Mouse (Mus musculus): ENCODE data around the gene Nmur2. TPM values are rescaled to one million over a fixed set of nuclear protein-coding genes. Genes with fewer than 3 reads are reported as not detected.

Gene Nmur2
- polyA plus RNA-seq (2012; rRNA removed) = 0.07 TPM in 1 of 2 replicates, not detected in the other

GRCm38 (mm10) chr11:56040917-56041316, at the start of gene Nmur2:
Gene Nmur2 (minus strand): TSS chr11:56041010.

